Mouse (Mus musculus) left cerebral cortex, adult 18-20 months (tissue): Measurements from ENCODE around the gene Ciao2b. TPM values are rescaled to one million over a fixed set of nuclear protein-coding genes. Genes with fewer than 3 reads are reported as not detected.

Experiments used
- DNase-seq, 2 experiments: peaks; one replicate each; pipeline ENCODE4 v3.0.0; 2021 to 2022; ENCODE audit warnings: low spot score in 2 of 2, mixed read lengths in 1 of 2
- total RNA-seq, 2 experiments: library from RNA; stranded (reverse); gene quantifications; 2 replicates each; pipeline ENCODE4 v1.2.3; 2021

The Ciao2b gene
- total RNA-seq, 2 experiments from 2014 or later = 30.0 to 35.5 TPM

GRCm38 (mm10) chr8:104590284-104590683 lies 51.5 kb downstream of the Ciao2b start:
- no peak for DNase-seq

Other genes with a start within 250 kb of the Ciao2b start
- 10 to 100 TPM; 88.2 to 98.5 TPM for gene Cmtm4, start 246.2 kb downstream of the Ciao2b start, total RNA-seq
- gene Dync1li2, start 198.9 kb downstream of the Ciao2b start, total RNA-seq = 100 to 1,000 TPM; 284 to 307 TPM
- 1 to 10 TPM; 1.6 to 1.7 TPM for gene Terb1, start 132.1 kb downstream of the Ciao2b start, total RNA-seq
- gene Nae1, start 107.3 kb downstream of the Ciao2b start, total RNA-seq = 10 to 100 TPM; 47.7 to 55.6 TPM
- 10 to 100 TPM; 25.3 to 28.7 TPM for gene Car7, start 107.3 kb downstream of the Ciao2b start, total RNA-seq
- 1 to 10 TPM; 7.7 to 8.9 TPM for gene Pdp2, start 50.5 kb downstream of the Ciao2b start, total RNA-seq
- not detected for gene Cdh16, start 17.6 kb downstream of the Ciao2b start, total RNA-seq
- gene Rrad, start 10.6 kb downstream of the Ciao2b start, total RNA-seq = 1 to 10 TPM; 3.4 to 5.2 TPM
- gene Ces2a, start 92.0 kb upstream of the Ciao2b start, total RNA-seq = not detected
- gene Ces2b, start 189.6 kb upstream of the Ciao2b start, total RNA-seq = not detected
- not detected for gene Ces2c, start 205.1 kb upstream of the Ciao2b start, total RNA-seq